Mouse (Mus musculus) heart, postnatal 0 days (tissue): ENCODE data around the gene Ets2.

ENCODE experiments used
- CTCF ChIP-seq: IDR thresholded peaks from 2 replicates; pipeline ENCODE4 v1.5.1; 2016; ENCODE audit warnings: antibody characterized with exemption, control low read depth, low read depth
- EP300 ChIP-seq: IDR thresholded peaks from 2 replicates; pipeline ENCODE4 v1.6.1; 2016; ENCODE audit warnings: antibody characterized with exemption, low read depth

DNA sequence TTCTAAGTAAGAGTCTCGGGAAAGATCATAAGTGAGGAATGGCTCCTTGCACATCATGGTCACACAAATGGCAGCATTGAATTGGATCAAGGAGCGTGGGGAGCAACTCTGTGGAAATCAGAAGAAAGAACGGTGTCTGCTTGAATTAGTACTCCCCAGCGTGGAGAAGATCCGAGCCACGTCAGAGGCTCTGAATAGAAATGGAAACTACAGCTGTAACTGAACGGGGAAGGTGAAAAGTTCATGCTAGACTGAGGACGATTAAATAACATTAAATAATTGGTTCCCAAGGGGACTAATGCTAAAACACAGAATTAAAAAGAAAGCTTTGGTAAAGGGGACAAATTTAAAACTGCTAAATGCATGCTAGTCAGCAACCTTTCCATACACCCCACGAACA is 50.6 kb downstream of the Ets2 start:
- TF ChIP-seq CTCF (no peak), EP300 (no peak)
